18 mouse cellular contexts compared by ENCODE assay signal in genomic region chr14:21284116-21284515, GRCm38 (mm10).
A peak's percentile ranks its signal among the peaks of the same experiment; 100 is the strongest.
DNase-seq lines count a peak whose midpoint lies in the region; ATAC-seq and TF ChIP-seq lines count a peak whose summit lies in the region.
"Had no signal": no experiment of that assay in that cellular context is flagged by ENCODE, and none has a peak within 500 bp of the region (broad histone marks: within the 10 kb centered on the region; RNA-seq: fewer than 3 reads in every experiment).

No protein-coding gene starts in this region.

- H3K9me3 ChIP-seq in forebrain, embryonic 15.5 days = no peaks in the 10 kb centered on the region
- H3K9me3 ChIP-seq in forebrain, postnatal 0 days (ENCODE audit: low read length) = no peaks in the 10 kb centered on the region
- H3K9me3 ChIP-seq in lung, embryonic 14.5 days (ENCODE audit: low read depth, low read length) = no peaks in the 10 kb centered on the region
- no peaks in the 10 kb centered on the region for H3K9me3 ChIP-seq in embryonic facial prominence, embryonic 13.5 days
- H3K9me3 ChIP-seq: hindbrain, embryonic 15.5 days; midbrain, embryonic 12.5 days had no signal

- DNase-seq in forebrain, postnatal 0 days = no peak
- peak; percentile 62 for DNase-seq in lung, embryonic 14.5 days
- DNase-seq in lung, postnatal 10 days = no peak
- no peak for DNase-seq in adipocyte (ENCODE audit: low spot score)
- DNase-seq: B cell, adult 2 months; cerebellum, adult 9-10 months; gastrocnemius, postnatal 36 days; left cerebral cortex, postnatal 4 days; thymus, postnatal 4 days had no signal

- H3K36me3 ChIP-seq in forebrain, embryonic 15.5 days = no peaks in the 10 kb centered on the region
- no peaks in the 10 kb centered on the region for H3K36me3 ChIP-seq in forebrain, postnatal 0 days (ENCODE audit: insufficient read depth)
- H3K36me3 ChIP-seq in lung, embryonic 14.5 days (ENCODE audit: insufficient read depth) = no peaks in the 10 kb centered on the region
- H3K36me3 ChIP-seq in embryonic facial prominence, embryonic 13.5 days = no peaks in the 10 kb centered on the region
- H3K36me3 ChIP-seq in myocyte (ENCODE audit: control insufficient read depth, insufficient read depth) = no peaks in the 10 kb centered on the region
- H3K36me3 ChIP-seq: hindbrain, embryonic 15.5 days; midbrain, embryonic 12.5 days had no signal

- no peak overlapping the region for H3K4me2 ChIP-seq in forebrain, embryonic 15.5 days (replicated peaks)
- no peak overlapping the region for H3K4me2 ChIP-seq in forebrain, postnatal 0 days (ENCODE audit: low read depth)
- H3K4me2 ChIP-seq in lung, embryonic 14.5 days = no peak overlapping the region
- no peak overlapping the region for H3K4me2 ChIP-seq in embryonic facial prominence, embryonic 13.5 days
- H3K4me2 ChIP-seq in myocyte (ENCODE audit: low read depth) = peak overlapping the region; percentile 54
- H3K4me2 ChIP-seq: hindbrain, embryonic 15.5 days; midbrain, embryonic 12.5 days had no signal

- ATAC-seq in forebrain, embryonic 15.5 days (replicated peaks) = no peak
- ATAC-seq in forebrain, postnatal 0 days = no peak
- ATAC-seq in lung, embryonic 14.5 days (ENCODE audit: insufficient read depth) = no peak; the same call in 1 of the 2 replicates
- ATAC-seq in embryonic facial prominence, embryonic 13.5 days (ENCODE audit: insufficient number of reproducible peaks, insufficient read depth, low FRiP score, low TSS enrichment, low read depth) = no peak
- ATAC-seq: intestine, embryonic 16.5 days had no signal

- H3K79me2 ChIP-seq in myocyte (ENCODE audit: control insufficient read depth, insufficient read depth) = no peaks in the 10 kb centered on the region

- no peak for TF ChIP-seq POLR2A in myocyte (IDR thresholded peaks at IDR 0.05; ENCODE audit: insufficient read length, low read depth)

- H3K9ac ChIP-seq in forebrain, embryonic 15.5 days (replicated peaks) = no peak overlapping the region
- no peak overlapping the region for H3K9ac ChIP-seq in forebrain, postnatal 0 days
- H3K9ac ChIP-seq in lung, embryonic 14.5 days = no peak overlapping the region
- no peak overlapping the region for H3K9ac ChIP-seq in embryonic facial prominence, embryonic 13.5 days
- H3K9ac ChIP-seq: hindbrain, embryonic 15.5 days; liver, embryonic 14.5 days; midbrain, embryonic 12.5 days had no signal

- peaks cover 40% of the 10 kb centered on the region for H3K4me1 ChIP-seq in forebrain, embryonic 15.5 days
- H3K4me1 ChIP-seq in forebrain, postnatal 0 days (ENCODE audit: insufficient read depth) = no peaks in the 10 kb centered on the region
- H3K4me1 ChIP-seq in lung, embryonic 14.5 days (ENCODE audit: insufficient read depth) = no peaks in the 10 kb centered on the region; the same call in 1 of the 2 replicates
- H3K4me1 ChIP-seq in embryonic facial prominence, embryonic 13.5 days = peaks cover 28% of the 10 kb centered on the region
- H3K4me1 ChIP-seq: hindbrain, embryonic 15.5 days had no signal

- TF ChIP-seq CTCF in forebrain, postnatal 0 days (IDR thresholded peaks at IDR 0.05; ENCODE audit: low read depth) = no peak
- TF ChIP-seq CTCF in lung, embryonic 14.5 days (IDR thresholded peaks at IDR 0.05; ENCODE audit: low read depth) = no peak

- no peaks in the 10 kb centered on the region for H3K27me3 ChIP-seq in forebrain, embryonic 15.5 days
- H3K27me3 ChIP-seq in forebrain, postnatal 0 days (ENCODE audit: insufficient read depth, low read length) = no peaks in the 10 kb centered on the region
- H3K27me3 ChIP-seq in lung, embryonic 14.5 days (ENCODE audit: insufficient read depth, low read length) = no peaks in the 10 kb centered on the region
- H3K27me3 ChIP-seq in embryonic facial prominence, embryonic 13.5 days = no peaks in the 10 kb centered on the region
- H3K27me3 ChIP-seq in myocyte (ENCODE audit: control insufficient read depth, insufficient read depth, insufficient read length) = no peaks in the 10 kb centered on the region
- H3K27me3 ChIP-seq: hindbrain, embryonic 15.5 days; midbrain, embryonic 12.5 days had no signal

- WGBS in forebrain, embryonic 15.5 days = 18% methylated on average over 7 of the region's 7 CpGs
- 21% methylated on average over 7 of the region's 7 CpGs for WGBS in forebrain, postnatal 0 days
- WGBS in lung, embryonic 14.5 days = 40% methylated on average over 7 of the region's 7 CpGs
- 34% methylated on average over 7 of the region's 7 CpGs for WGBS in embryonic facial prominence, embryonic 13.5 days

- no peak overlapping the region for H3ac ChIP-seq in myocyte (ENCODE audit: control insufficient read depth, insufficient read length)

- H3K4me3 ChIP-seq in forebrain, embryonic 15.5 days = no peak overlapping the region
- no peak overlapping the region for H3K4me3 ChIP-seq in forebrain, postnatal 0 days (ENCODE audit: low read depth, low read length)
- no peak overlapping the region for H3K4me3 ChIP-seq in lung, embryonic 14.5 days (ENCODE audit: low read depth, low read length)
- H3K4me3 ChIP-seq in embryonic facial prominence, embryonic 13.5 days = no peak overlapping the region
- no peak overlapping the region for H3K4me3 ChIP-seq in myocyte
- H3K4me3 ChIP-seq: hindbrain, embryonic 15.5 days; layer of hippocampus, adult 2 months; midbrain, embryonic 12.5 days had no signal

- H3K27ac ChIP-seq in forebrain, embryonic 15.5 days (replicated peaks) = peak overlapping the region; percentile 54
- no peak overlapping the region for H3K27ac ChIP-seq in forebrain, postnatal 0 days (ENCODE audit: low read depth, low read length)
- peak overlapping the region; percentile 56; the same call in 1 of the 2 replicates for H3K27ac ChIP-seq in lung, embryonic 14.5 days (ENCODE audit: low read depth)
- peak overlapping the region; percentile 39; the same call in 1 of the 2 replicates for H3K27ac ChIP-seq in embryonic facial prominence, embryonic 13.5 days
- H3K27ac ChIP-seq: hindbrain, embryonic 15.5 days; layer of hippocampus, adult 2 months; liver, embryonic 14.5 days; macrophage; midbrain, embryonic 12.5 days had no signal

TF ChIP-seq in myocyte, 11 proteins besides CTCF, POLR2A, EP300 and RAD21:
- TF ChIP-seq TCF3 (IDR thresholded peaks at IDR 0.05; ENCODE audit: insufficient read length, low read depth) (no peak), TCF12 (IDR thresholded peaks at IDR 0.05; ENCODE audit: insufficient read depth, poor library complexity, severe bottlenecking) (no peak), MAX (IDR thresholded peaks at IDR 0.05; ENCODE audit: low read depth) (no peak), CEBPB (IDR thresholded peaks at IDR 0.05; ENCODE audit: insufficient read depth, poor library complexity, severe bottlenecking) (no peak), MYOD1 (IDR thresholded peaks at IDR 0.05; ENCODE audit: control insufficient read depth in 1 of 3, insufficient read length in 2 of 3, low read depth in 2 of 3) (no peak), SRF (IDR thresholded peaks at IDR 0.05; ENCODE audit: control insufficient read depth, insufficient read length, low read depth) (no peak), REST (IDR thresholded peaks at IDR 0.05; ENCODE audit: insufficient read depth, insufficient read length) (no peak), USF1 (IDR thresholded peaks at IDR 0.05; ENCODE audit: low read depth) (no peak), POLR2AphosphoS2 (IDR thresholded peaks at IDR 0.05; ENCODE audit: insufficient read length, low read depth) (no peak), MYOG (IDR thresholded peaks at IDR 0.05; ENCODE audit: control insufficient read depth in 1 of 3, insufficient read depth in 1 of 3, insufficient read length in 2 of 3, low read depth in 2 of 3) (no peak), E2F4 (IDR thresholded peaks at IDR 0.05; ENCODE audit: insufficient read depth) (no peak)
